Mouse (Mus musculus): ENCODE data around the gene Hook2. TPM values are rescaled to one million over a fixed set of nuclear protein-coding genes. Genes with fewer than 3 reads are reported as not detected.

Hook2 gene
- polyA plus RNA-seq, 1 experiment from 2014 or later: 4.9 TPM

DNA sequence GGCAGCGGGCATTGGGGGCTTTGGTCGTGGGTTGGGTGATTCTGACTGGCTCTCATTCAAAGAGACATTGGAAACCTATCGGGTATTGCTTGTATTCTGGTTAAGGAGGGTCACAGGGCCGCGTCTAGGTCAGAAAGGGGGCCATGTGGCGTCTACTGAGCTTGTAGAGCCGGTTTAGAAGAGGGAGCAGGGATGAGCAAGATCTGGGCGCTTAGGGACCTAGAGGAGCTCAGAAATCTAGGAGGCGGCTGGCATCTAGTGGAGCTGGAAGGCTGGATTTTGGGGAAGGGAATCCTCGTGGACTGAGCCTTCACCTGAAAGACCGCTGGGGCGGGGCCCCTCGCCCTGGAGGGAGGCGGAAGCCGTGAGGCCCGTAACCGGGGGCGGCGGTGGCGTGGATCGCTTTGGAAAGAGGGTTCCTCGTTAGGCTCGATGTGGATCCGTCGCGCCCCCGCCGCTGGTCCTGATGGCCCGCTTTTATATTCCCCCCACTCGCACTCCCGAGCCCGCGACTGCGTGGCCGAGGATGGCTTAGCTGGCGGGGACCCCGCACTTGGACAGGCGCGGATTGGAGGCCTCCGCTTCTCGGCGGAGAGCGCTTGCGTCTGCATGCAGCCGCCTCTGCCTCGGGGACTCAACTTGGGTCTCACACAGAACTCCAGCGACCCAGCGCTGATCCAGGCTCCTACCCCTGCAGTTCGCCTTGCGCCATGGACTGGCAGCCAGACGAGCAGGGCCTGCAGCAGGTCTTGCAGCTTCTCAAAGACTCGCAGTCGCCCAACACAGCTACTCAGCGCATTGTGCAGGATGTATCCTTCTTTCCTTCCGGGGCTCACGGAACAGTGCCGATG, 47.5 kb downstream of the Hook2 start:
- Histone ChIP-seq H3K79me2 (ENCODE audit: inconsistent target) (peaks cover 68% of the 10 kb centered on the region), H3K4me3 (ENCODE audit: inconsistent target) (peak overlapping the region; percentile 90), H3K36me3 (ENCODE audit: inconsistent target) (peaks cover 17% of the 10 kb centered on the region), H3K27ac (peak overlapping the region; percentile 83)
- WGBS (ENCODE audit: missing documents): under 1% methylated on average over 56 of the region's 57 CpGs

DNA sequence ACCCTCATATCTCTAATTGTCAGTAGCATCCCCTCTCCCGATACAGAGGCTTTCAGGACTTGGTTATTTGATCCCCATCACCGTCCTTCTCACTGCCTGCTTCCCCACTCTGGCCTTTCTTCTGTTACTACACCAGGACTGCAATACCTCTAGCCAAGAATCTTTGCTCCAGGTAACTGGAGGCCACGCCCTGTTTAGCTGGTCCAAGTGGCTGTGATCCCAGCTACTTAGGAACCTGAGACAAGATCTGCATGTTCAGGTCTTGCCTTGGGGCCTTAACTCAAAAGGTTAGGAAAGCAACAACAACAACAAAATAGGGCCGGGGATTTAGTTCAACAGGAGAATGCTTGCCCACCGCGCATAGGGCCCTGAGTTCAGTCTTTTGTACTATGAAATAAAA, 53.2 kb downstream of the Hook2 start:
- 100% methylated on average over 6 of the region's 6 CpGs for WGBS (ENCODE audit: missing documents)

More for the DNA sequence above, 53.2 kb downstream of the Hook2 start:
- H3K27ac ChIP-seq: no peak overlapping the region
- H3K79me2 ChIP-seq (ENCODE audit: inconsistent target): peaks cover 88% of the 10 kb centered on the region
- H3K4me3 ChIP-seq (ENCODE audit: inconsistent target): no peak overlapping the region
- H3K36me3 ChIP-seq (ENCODE audit: inconsistent target): peaks cover 70% of the 10 kb centered on the region

Other genes starting within 250 kb of the Hook2 start
- gene Nfix, start 190.3 kb upstream of the Hook2 start, polyA plus RNA-seq (2018): 3.6 to 6.9 TPM (median 4.3 TPM) in 3 replicates
- gene Dand5, start 167.8 kb upstream of the Hook2 start, polyA plus RNA-seq (2018): 1.2 to 3.3 TPM (median 2.9 TPM) in 3 replicates
- gene Gadd45gip1, start 159.1 kb upstream of the Hook2 start, polyA plus RNA-seq (2018): 5.8 to 13.9 TPM (median 8.6 TPM) in 3 replicates
- gene Rad23a, start 149.9 kb upstream of the Hook2 start, polyA plus RNA-seq (2018): 49.2 to 87.2 TPM (median 79.3 TPM) in 3 replicates
- 836 to 3,382 TPM (median 1,154 TPM) in 3 replicates for gene Calr, start 143.7 kb upstream of the Hook2 start, polyA plus RNA-seq (2018)
- gene Farsa, start 133.6 kb upstream of the Hook2 start, polyA plus RNA-seq (2018): 24.5 to 43.1 TPM (median 29.5 TPM) in 3 replicates
- 7.0 to 30.9 TPM (median 18.1 TPM) in 3 replicates for gene Syce2, start 118.5 kb upstream of the Hook2 start, polyA plus RNA-seq (2018)
- 11.1 to 13.7 TPM (median 12.0 TPM) in 3 replicates for gene Gcdh, start 96.7 kb upstream of the Hook2 start, polyA plus RNA-seq (2018)
- gene Klf1, start 88.7 kb upstream of the Hook2 start, polyA plus RNA-seq (2018): 0.09 TPM in 1 of 3 replicates, not detected in the others
- 160 to 211 TPM (median 178 TPM) in 3 replicates for gene Dnase2a, start 82.0 kb upstream of the Hook2 start, polyA plus RNA-seq (2018)
- gene Mast1, start 53.2 kb upstream of the Hook2 start, polyA plus RNA-seq (2018): 0.04 to 0.06 TPM in 2 of 3 replicates, not detected in the other
- not detected in 3 replicates for gene Rtbdn, start 43.6 kb upstream of the Hook2 start, polyA plus RNA-seq (2018)
- gene Gm49661, start 21.2 kb upstream of the Hook2 start, polyA plus RNA-seq (2018): not detected in 3 replicates
- 77.7 to 148 TPM (median 146 TPM) in 3 replicates for gene Prdx2, start 21.0 kb upstream of the Hook2 start, polyA plus RNA-seq (2018)
- gene Rnaseh2a, start 20.8 kb upstream of the Hook2 start, polyA plus RNA-seq (2018): 15.9 to 39.3 TPM (median 26.2 TPM) in 3 replicates
- 26.1 to 86.4 TPM (median 61.3 TPM) in 3 replicates for gene Junb, start 11.9 kb upstream of the Hook2 start, polyA plus RNA-seq (2018)
- not detected in 3 replicates for gene Best2, start 23.9 kb downstream of the Hook2 start, polyA plus RNA-seq (2018)
- gene Asna1, start 34.7 kb downstream of the Hook2 start, polyA plus RNA-seq (2018): 120 to 138 TPM (median 122 TPM) in 3 replicates
- gene Trir, start 36.2 kb downstream of the Hook2 start, polyA plus RNA-seq (2018): 143 to 170 TPM (median 168 TPM) in 3 replicates
- gene Tnpo2, start 46.3 kb downstream of the Hook2 start, polyA plus RNA-seq (2018): 14.1 to 30.6 TPM (median 26.6 TPM) in 3 replicates
- 4.8 to 12.5 TPM (median 8.4 TPM) in 3 replicates for gene Fbxw9, start 69.5 kb downstream of the Hook2 start, polyA plus RNA-seq (2018)
- not detected in 3 replicates for gene Gm5741, start 77.4 kb downstream of the Hook2 start, polyA plus RNA-seq (2018)
- gene Dhps, start 81.2 kb downstream of the Hook2 start, polyA plus RNA-seq (2018): 28.6 to 47.4 TPM (median 37.1 TPM) in 3 replicates
- gene Wdr83os, start 90.1 kb downstream of the Hook2 start, polyA plus RNA-seq (2018): 66.3 to 79.6 TPM (median 68.7 TPM) in 3 replicates
- 13.5 to 19.5 TPM (median 15.7 TPM) in 3 replicates for gene Wdr83, start 90.7 kb downstream of the Hook2 start, polyA plus RNA-seq (2018)
- gene Man2b1, start 92.7 kb downstream of the Hook2 start, polyA plus RNA-seq (2018): 375 to 585 TPM (median 491 TPM) in 3 replicates
- 1.2 to 2.6 TPM (median 1.4 TPM) in 3 replicates for gene Zfp791, start 132.5 kb downstream of the Hook2 start, polyA plus RNA-seq (2018)
- not detected in 3 replicates for gene Cks1brt, start 161.3 kb downstream of the Hook2 start, polyA plus RNA-seq (2018)
- not detected in 3 replicates for gene Olfr371, start 235.4 kb downstream of the Hook2 start, polyA plus RNA-seq (2018)